Mouse (Mus musculus) heart, postnatal 0 days (tissue): ENCODE measurements at regions not wholly inside any gene's neighbourhood (a gene's known extent, or its start where the extent isn't known, plus 50 kb on each side); places are given as distances from the start of the nearest gene placed in this dataset.

Source experiments
- CTCF ChIP-seq: IDR thresholded peaks from 2 replicates; pipeline ENCODE4 v1.5.1; 2016; ENCODE audit warnings: antibody characterized with exemption, control low read depth, low read depth
- EP300 ChIP-seq: IDR thresholded peaks from 2 replicates; pipeline ENCODE4 v1.6.1; 2016; ENCODE audit warnings: antibody characterized with exemption, low read depth

DNA sequence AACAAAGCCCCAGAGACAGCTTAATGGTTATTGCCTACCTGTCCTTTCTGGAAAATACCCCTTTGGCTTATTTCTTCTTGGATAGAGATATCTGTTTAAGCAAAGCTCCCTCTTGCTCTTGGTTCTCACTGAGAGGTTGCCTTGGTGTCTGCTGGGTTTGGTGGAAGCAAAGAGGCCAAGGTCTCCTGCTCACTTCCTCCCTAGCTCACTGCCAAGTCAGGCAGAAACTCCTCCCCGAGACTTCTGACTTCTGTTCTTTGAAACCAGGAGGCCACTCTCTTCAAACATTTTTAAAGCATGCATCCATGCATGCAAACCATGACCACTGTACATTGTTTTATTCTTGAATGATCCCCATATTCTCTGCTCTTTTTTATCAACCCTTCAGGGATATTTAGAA, 354.6 kb downstream of the Ankrd50 start:
- TF ChIP-seq CTCF (no peak), EP300 (no peak)
